Mouse (Mus musculus): ENCODE results near the gene Sptbn1.

- TF ChIP-seq POLR2A (IDR thresholded peaks at IDR 0.05; ENCODE audit: low read depth, low read length), result no peak
- no peak for TF ChIP-seq CTCF (IDR thresholded peaks at IDR 0.05; ENCODE audit: extremely low read depth, insufficient read depth, insufficient read length, insufficient replicate concordance)
These were observed 4.3 kb downstream of the Sptbn1 start for GRCm38 (mm10) chr11:30263627-30264026.

All from spleen, adult 2 months (tissue).